Mouse (Mus musculus) adrenal gland, postnatal 36 days (tissue): ENCODE measurements at regions not wholly inside any gene's neighbourhood (a gene's known extent, or its start where the extent isn't known, plus 50 kb on each side); places are given as distances from the start of the nearest gene placed in this dataset.
A peak's percentile ranks its signal among the peaks of the same experiment; 100 is the strongest.
"Not testable (repeated sequence)": the region's sequence is repeated elsewhere in the genome, so short reads cannot be mapped to it uniquely, and the experiment has no call there.

Source experiments
- DNase-seq, 2 experiments: peaks; one replicate each; pipeline ENCODE4 v3.0.0; 2021; ENCODE audit warnings: mixed read lengths in 1 of 2

DNA sequence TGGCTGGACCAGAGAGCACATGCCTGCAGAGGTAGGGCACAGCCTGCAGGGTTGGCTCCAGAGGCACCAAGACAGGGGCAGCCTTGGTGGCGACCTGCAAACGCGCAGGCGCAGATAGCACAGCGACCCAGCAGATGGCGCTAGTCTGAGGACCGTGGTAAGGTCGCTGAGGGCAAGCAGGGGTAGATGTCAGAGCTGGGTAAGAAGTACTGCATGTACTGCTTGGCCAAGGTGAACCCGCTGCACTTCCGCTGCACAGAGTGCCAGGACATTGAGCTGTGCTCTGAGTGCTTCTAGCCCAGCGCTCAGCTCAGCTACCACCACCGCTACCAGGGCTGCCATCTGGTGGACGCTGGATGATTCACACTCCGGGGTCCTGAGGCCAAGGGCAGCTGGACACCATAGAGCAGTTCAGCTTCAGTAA is 68.3 kb downstream of the Hsp90b1 start:
- DNase-seq = peak; percentile 86 to 90

DNA sequence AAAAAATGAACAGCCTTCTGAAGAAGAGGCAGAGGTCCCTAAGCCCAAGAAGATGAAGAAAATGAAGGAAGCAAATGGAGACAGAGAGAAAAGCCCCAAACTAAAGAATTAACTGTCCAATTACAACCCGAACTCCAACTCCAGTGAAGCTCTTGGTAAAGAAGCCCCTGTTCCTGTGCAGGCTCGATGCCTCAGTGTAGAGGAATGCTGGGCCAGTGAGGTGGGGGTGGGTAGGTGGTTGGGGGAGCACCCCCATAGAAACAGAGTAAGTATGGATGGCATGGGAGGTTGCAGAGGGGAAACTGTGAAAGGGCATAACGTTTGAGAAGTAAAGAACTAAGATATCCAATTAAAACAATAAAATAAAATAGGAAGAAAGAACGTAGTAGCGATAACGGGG is 68.8 kb downstream of the Hsp90b1 start:
- not testable (repeated sequence) for DNase-seq

GRCm38 (mm10) chr10:86626734-86627133 is 78.6 kb downstream of the Hsp90b1 start:
- not testable (repeated sequence) for DNase-seq

DNA sequence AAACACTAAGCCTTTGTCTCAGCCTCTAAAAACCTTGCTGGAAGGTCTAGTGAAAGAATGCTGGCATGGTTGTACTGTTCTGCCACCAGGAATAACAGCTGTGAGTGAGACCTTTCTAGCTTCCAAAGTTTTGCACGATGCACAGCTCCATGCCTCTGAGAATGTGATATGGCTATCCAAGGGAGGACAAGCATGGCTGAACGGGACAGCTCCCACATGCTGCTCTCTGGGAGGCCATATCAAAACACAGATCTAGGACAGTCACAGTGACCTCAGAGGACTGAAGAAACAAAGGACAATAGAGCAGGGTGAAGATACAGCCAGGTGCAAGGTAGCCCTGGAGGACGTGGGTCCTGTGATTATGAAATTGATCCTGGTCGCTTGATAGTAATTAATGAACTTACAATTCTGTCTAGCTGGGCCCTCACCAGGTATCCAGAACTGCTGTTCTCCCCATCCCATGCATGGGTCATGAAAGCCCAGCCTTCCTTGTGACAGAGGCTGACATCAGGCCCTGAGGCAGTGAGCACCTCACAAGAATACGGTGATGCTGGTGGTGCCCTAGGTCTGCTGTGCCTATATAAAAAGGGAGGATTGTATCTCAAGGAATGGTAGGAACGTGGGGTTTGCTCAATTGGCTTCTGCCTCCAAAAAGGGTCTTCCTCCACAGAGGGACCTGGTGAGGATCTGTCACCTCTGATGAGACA is 87.2 kb downstream of the Hsp90b1 start:
- DNase-seq = not testable (repeated sequence)

DNA sequence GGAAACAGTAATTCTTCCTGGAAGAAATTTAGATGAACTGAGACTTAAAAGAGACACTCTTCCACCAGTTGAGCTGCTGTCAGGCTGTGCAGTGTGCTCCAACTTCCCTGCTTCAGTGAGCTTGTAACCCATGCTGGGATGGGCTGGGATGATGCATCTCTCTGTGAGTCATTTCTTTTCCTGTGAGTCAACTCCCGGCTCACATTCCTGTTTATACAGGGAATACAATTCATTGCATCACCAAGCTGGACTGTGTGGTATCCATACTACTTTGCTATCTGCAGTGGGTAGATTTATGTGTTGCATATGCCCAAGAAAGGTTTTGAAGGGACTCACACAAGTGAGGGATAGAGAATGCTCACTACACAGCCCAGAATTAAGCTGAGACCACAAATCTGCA is 93.0 kb downstream of the Hsp90b1 start:
- peak; percentile 7 to 24 for DNase-seq

GRCm38 (mm10) chr10:86610027-86610426 is 95.3 kb downstream of the Hsp90b1 start:
- not testable (repeated sequence) for DNase-seq

DNA sequence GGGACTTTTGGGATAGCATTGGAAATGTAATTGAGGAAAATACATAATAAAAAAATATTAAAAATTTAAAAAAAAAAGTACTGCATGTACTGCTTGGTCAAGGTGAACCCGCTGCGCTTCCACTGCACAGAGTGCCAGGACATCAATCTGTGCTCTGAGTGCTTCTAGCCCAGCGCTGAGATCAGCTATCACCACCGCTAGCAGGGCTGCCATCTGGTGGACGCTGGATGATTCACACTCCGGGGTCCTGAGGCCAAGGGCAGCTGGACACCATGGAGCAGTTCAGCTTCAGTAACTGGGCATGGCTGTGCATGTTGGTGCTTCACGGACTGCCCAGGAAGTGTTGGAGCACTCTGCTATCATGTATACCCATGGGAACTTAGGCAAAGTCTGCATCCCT is 102.1 kb upstream of the Syn3 start:
- peak; percentile 14 to 23 for DNase-seq

GRCm38 (mm10) chr10:86599991-86600390 is 101.3 kb upstream of the Syn3 start:
- peak; percentile 32 to 49 for DNase-seq

- DNase-seq = not testable (repeated sequence)
These were observed 91.5 kb upstream of the Syn3 start for GRCm38 (mm10) chr10:86590211-86590610.

DNA sequence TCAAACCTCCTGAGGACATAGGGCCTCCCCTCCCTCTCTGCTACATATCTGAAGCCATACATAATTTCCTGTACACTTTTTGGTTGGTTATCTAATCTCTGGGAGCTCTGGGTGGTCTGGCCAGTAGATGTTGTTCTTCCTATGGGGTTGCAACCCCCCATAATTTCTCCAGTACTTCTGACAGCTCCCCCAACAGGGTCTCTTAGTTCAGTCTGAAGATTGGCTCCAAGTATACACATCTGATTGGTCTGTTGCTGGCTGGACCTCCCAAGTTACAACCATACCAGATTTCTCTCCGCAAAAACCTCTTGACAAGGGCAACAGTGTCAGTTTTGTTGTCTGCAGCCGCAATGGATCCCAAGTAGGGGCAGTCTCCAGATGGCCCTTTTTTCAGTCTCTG is 68.2 kb upstream of the Syn3 start:
- not testable (repeated sequence) for DNase-seq

DNA sequence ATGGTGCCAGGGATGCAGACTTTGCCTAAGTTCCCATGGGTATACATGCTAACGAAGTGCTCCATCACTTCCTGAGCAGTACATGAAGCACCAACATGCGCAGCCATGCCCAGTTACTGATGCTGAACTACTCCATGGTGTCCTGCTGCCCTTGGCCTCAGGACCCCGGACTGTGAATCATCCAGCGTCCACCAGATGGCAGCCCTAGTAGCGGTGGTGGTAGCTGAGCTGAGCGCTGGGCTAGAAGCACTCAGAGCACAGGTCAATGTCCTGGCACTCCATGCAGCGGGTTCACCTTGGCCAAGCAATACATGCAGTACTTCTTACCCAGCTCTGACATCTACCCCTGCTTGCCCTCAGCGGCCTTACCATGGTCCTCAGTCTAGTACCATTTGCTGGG is 57.1 kb upstream of the Syn3 start:
- DNase-seq = peak; percentile 18 to 26
